Mouse (Mus musculus) bone marrow, adult 2 months (tissue): Measurements from ENCODE around the gene Cxcl17.

Experiments used
- CTCF ChIP-seq: fragments of 200-500 bp; IDR thresholded peaks from 2 replicates; pipeline ENCODE4 v1.5.1; 2011; ENCODE audit warnings: low read length, control low read depth; ENCODE audit not compliant: control insufficient read depth, insufficient read depth
- POLR2A ChIP-seq: fragments of 200-500 bp; IDR thresholded peaks from 2 replicates; pipeline ENCODE4 v1.6.1; 2011; ENCODE audit warnings: low read depth, mild to moderate bottlenecking, control low read depth, low read length, borderline replicate concordance; ENCODE audit not compliant: control insufficient read depth

DNA sequence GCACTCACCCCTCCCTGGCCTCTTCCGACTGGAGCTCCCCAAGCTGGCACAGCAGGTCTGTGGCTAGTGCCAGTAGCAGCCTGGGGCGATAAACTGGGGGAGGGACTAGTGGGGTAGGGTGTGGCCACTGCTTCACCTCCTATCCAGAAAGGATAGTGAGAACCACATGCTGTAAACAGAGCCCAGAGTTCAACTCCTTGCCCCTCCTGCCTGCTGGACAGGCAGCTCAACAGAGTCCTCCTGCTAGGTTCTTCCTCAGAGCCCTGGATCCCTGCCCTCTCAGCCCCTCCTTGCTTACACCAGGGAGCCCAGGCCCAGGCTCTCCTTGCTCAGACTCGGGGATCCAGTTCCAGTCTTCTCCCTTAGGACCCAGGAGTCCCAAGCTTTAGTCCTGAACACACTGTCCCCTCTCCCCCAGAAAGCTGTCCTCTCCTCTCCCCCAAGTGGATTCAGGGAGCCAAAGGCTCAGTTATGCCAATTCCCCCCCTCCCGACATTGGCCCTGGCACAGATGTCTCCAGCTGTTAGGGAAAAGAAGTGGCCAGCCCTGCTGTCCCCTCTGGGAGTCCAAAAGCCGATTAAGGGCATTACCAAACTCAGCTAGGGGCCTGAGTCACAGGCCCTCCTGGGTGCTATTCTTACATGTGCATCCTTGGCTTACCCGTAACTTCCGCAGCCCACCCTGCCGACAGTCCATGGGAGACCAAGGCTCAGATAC lies 22.5 kb downstream of the Cxcl17 start:
- no peak for TF ChIP-seq CTCF
- TF ChIP-seq POLR2A, result no peak
